Mouse (Mus musculus) frontal cortex, postnatal 25 days (tissue): ENCODE measurements around the gene Baz1b.
"Not testable (repeated sequence)": the region's sequence is repeated elsewhere in the genome, so short reads cannot be mapped to it uniquely, and the experiment has no call there.

Experiments used
- DNase-seq, 2 experiments: peaks; one replicate each; pipeline ENCODE4 v3.0.0; 2022; ENCODE audit warnings: low spot score in 2 of 2

Baz1b gene

GRCm38 (mm10) chr5:135179616-135180015, 7.4 kb upstream of the Baz1b start:
- no peak for DNase-seq

GRCm38 (mm10) chr5:135180796-135181195, 6.3 kb upstream of the Baz1b start:
- no peak for DNase-seq

GRCm38 (mm10) chr5:135181776-135182175, 5.3 kb upstream of the Baz1b start:
- no peak for DNase-seq

- no peak for DNase-seq
These were observed 3.8 kb upstream of the Baz1b start for GRCm38 (mm10) chr5:135183131-135183861.

- no peak for DNase-seq
These were observed 2.0 kb upstream of the Baz1b start for GRCm38 (mm10) chr5:135185016-135185415.

GRCm38 (mm10) chr5:135185596-135185995, 1.5 kb upstream of the Baz1b start:
- DNase-seq: no peak

- DNase-seq: no peak
These were observed 838 bp upstream of the Baz1b start for GRCm38 (mm10) chr5:135186231-135186620.

- DNase-seq: no peak
These were observed 517 bp downstream of the Baz1b start for GRCm38 (mm10) chr5:135187349-135188213.

GRCm38 (mm10) chr5:135188214-135188554, 1.1 kb downstream of the Baz1b start:
- no peak for DNase-seq

- no peak for DNase-seq
These were observed 2.4 kb downstream of the Baz1b start for GRCm38 (mm10) chr5:135189281-135190022.

GRCm38 (mm10) chr5:135191620-135192019, 4.6 kb downstream of the Baz1b start:
- DNase-seq: peak in 1 of 2 experiments; percentile 52

GRCm38 (mm10) chr5:135192431-135192830, 5.4 kb downstream of the Baz1b start:
- no peak for DNase-seq

GRCm38 (mm10) chr5:135196367-135196766, 9.3 kb downstream of the Baz1b start:
- DNase-seq: no peak

- no peak for DNase-seq
These were observed 15.7 kb downstream of the Baz1b start for GRCm38 (mm10) chr5:135202763-135203162.

- DNase-seq: no peak
These were observed 21.1 kb downstream of the Baz1b start for GRCm38 (mm10) chr5:135208197-135208596.

GRCm38 (mm10) chr5:135216871-135217270, 29.8 kb downstream of the Baz1b start:
- DNase-seq: no peak

GRCm38 (mm10) chr5:135220941-135221340, 33.9 kb downstream of the Baz1b start:
- DNase-seq: no peak

- no peak for DNase-seq
These were observed 35.0 kb downstream of the Baz1b start for GRCm38 (mm10) chr5:135222066-135222465.

- DNase-seq: no peak
These were observed 37.1 kb downstream of the Baz1b start for GRCm38 (mm10) chr5:135224169-135224568.

GRCm38 (mm10) chr5:135225879-135226278, 38.8 kb downstream of the Baz1b start:
- DNase-seq: not testable (repeated sequence)

- DNase-seq: no peak
These were observed 43.1 kb downstream of the Baz1b start for GRCm38 (mm10) chr5:135230186-135230585.

- no peak for DNase-seq
These were observed 46.3 kb downstream of the Baz1b start for GRCm38 (mm10) chr5:135233166-135233920.
